Mouse (Mus musculus): ENCODE data around the gene Serpina5. TPM values are rescaled to one million over a fixed set of nuclear protein-coding genes. Genes with fewer than 3 reads are reported as not detected.

Gene Serpina5
- polyA plus RNA-seq (2012): not detected in 2 replicates

DNA sequence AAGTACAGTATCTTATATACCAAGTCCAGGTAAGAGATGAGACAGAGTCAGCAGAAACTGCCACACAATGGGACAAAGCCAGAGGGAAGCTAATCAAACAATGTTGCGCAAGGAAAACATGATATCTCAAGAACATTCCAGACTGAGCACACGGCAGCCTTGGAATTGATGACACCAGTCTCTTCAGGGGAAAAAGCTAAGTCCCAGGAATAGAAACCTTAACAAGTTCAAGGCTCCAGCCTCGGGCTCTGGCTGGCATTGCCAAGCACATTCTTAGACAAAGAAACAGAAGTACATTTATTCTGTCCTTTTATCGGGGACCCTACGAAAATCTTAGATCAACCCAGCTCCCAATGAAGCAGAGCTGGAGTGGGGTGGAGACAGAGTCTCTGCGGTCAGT lies at the start of gene Serpina5:
Gene Serpina5, plus strand, starts transcription at position 346 of the 400 bp plus-strand sequence.
- TF ChIP-seq GATA1 (IDR thresholded peaks at IDR 0.05; ENCODE audit: low read length): no peak

- no peak for TF ChIP-seq GATA1 (IDR thresholded peaks at IDR 0.05; ENCODE audit: low read length)
These were observed 46.9 kb upstream of the Serpina5 start for GRCm38 (mm10) chr12:104053995-104054394.

- TF ChIP-seq GATA1 (IDR thresholded peaks at IDR 0.05; ENCODE audit: low read length): no peak
These were observed 45.2 kb upstream of the Serpina5 start for GRCm38 (mm10) chr12:104055755-104056154.

GRCm38 (mm10) chr12:104057050-104057449 lies 43.9 kb upstream of the Serpina5 start:
- no peak for TF ChIP-seq GATA1 (IDR thresholded peaks at IDR 0.05; ENCODE audit: low read length)

- no peak for TF ChIP-seq GATA1 (IDR thresholded peaks at IDR 0.05; ENCODE audit: low read length)
These were observed 43.4 kb upstream of the Serpina5 start for GRCm38 (mm10) chr12:104057531-104057930.

DNA sequence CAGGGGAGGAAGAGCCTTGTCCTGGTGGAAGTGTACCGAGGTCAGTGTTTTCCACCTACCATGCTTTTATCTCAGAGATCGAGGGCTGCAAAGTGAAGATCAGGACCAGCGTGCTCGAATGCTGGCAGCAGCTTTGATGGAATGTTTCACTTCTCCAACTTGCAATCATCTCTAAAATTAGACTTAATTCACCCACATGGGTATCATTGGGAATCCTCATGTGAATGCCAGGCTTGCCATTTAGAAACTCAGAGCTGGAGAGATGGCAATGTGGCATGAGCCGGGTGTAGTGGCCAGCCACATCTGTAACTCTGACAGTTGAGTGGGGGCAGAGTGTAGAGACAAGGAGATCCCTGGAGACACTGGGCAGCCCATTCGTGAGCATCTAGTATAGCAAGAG lies 40.8 kb upstream of the Serpina5 start:
- TF ChIP-seq GATA1 (IDR thresholded peaks at IDR 0.05; ENCODE audit: low read length): no peak

DNA sequence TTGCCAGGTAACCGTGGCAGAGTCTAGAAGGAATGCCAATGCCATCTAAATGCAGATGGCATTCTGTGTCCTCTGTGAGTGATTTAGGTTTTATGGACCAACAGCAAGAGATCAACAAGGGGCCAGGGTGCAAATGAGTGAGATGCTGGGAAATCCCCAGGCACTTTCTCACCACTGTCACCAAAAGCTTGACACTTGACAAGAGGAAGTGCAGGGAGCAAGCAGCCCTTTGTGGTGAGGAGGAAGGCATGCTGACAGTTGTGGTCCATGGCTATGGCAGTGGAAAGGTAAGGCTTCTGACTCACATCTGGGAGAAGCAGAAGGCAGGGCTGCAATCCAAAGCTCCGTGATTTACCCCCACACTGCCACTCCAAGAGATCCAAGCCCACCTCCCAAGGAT lies 39.1 kb upstream of the Serpina5 start:
- TF ChIP-seq GATA1 (IDR thresholded peaks at IDR 0.05; ENCODE audit: low read length): no peak

DNA sequence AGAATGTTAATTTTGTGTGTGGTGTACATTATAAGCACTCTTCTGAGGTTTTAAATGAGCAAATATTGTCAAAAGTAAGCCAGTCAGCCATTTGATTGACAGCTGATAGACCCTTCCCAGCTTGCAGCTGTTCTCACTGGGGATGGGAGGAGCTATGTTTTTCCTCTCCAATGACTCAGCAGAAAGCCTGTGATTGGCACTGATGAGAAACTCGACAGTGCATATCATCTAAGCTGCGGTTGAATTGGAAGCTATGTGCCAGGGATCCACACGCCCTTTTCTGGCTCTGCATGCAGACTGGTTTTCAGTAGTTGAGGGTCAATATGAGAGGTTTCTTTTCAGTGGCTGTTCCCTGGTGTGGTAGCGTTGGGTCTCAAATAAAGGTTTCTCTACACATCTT lies 36.4 kb upstream of the Serpina5 start:
- TF ChIP-seq GATA1 (IDR thresholded peaks at IDR 0.05; ENCODE audit: low read length): no peak

- TF ChIP-seq GATA1 (IDR thresholded peaks at IDR 0.05; ENCODE audit: low read length): no peak
These were observed 35.9 kb upstream of the Serpina5 start for GRCm38 (mm10) chr12:104064996-104065395.

DNA sequence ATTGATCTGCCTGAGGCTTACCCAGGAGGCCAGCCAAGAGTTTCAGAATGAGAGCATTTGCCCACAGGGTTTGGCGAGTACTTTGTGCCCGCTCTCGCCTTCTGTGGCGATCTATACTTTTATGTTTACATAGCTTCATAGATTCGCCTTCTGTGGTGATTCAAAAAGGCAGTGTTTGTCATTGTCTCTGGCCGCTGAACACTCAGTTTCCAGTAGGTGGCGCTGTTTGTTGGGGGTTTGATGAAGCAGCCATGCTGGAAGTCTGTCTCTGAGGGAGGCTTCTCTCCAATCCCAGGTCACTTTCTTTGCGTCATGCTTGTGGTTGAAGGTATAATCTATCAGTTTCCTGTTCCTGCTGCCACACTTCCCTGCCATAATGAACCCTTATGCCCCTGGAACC lies 34.7 kb upstream of the Serpina5 start:
- TF ChIP-seq GATA1 (IDR thresholded peaks at IDR 0.05; ENCODE audit: low read length): no peak

GRCm38 (mm10) chr12:104067549-104067948 lies 33.4 kb upstream of the Serpina5 start:
- TF ChIP-seq GATA1 (IDR thresholded peaks at IDR 0.05; ENCODE audit: low read length): no peak

DNA sequence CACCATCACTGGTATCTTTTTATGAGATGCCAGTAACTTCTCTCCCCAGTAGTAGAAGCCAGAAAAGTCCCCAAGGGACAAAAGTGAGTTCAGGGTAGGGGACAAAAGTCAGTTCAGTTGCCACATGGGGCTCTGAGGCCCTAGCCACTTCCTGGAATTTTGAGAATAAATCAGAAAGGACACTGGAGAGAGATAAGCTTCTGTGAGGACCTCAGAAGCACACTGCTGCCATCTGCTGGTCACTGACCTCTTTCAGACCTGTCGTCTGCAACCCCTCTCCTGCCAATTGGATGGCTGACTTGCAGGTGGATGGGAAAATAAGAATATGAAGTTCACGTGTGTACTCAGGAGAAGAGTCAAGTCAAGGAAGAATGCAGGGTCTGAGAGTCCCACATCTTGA lies 31.3 kb upstream of the Serpina5 start:
- TF ChIP-seq GATA1 (IDR thresholded peaks at IDR 0.05; ENCODE audit: low read length): no peak

DNA sequence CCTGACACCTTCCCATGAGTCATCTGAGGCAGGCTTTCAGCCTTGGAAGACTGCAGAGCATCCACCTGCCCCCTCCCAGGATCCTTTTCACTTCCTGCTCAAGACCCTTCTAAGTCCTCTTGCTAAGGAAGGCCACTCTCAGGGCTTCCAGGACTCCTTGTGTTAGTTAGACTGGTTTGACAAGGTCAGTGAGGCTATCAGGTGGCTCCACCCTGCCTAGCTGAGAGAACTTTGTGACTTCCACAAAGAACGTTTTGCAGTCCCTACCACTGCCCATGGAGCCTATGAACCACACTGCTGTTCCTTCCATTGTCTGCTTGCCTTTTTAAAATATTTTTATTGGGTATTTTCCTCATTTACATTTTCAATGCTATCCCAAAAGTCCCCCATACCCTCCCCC lies 29.2 kb upstream of the Serpina5 start:
- no peak for TF ChIP-seq GATA1 (IDR thresholded peaks at IDR 0.05; ENCODE audit: low read length)

DNA sequence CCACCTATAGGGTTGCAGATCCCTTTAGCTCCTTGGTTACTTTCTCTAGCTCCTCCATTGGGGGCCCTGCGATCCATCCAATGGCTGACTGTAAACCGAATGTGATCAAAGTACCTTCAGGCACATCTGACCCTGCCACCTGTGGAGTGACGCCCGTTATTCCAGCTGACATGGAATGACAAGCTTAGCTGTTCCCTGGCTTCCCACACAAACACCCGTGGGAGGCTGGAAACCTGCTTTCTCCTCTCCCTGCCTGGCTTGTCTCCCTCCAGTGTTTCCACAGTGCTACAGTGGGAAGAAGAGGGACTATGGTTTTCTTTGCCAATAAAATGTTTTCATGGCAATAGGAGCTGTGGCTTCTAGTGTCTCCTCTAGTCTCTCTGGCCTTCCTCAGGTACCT lies 28.6 kb upstream of the Serpina5 start:
- no peak for TF ChIP-seq GATA1 (IDR thresholded peaks at IDR 0.05; ENCODE audit: low read length)

DNA sequence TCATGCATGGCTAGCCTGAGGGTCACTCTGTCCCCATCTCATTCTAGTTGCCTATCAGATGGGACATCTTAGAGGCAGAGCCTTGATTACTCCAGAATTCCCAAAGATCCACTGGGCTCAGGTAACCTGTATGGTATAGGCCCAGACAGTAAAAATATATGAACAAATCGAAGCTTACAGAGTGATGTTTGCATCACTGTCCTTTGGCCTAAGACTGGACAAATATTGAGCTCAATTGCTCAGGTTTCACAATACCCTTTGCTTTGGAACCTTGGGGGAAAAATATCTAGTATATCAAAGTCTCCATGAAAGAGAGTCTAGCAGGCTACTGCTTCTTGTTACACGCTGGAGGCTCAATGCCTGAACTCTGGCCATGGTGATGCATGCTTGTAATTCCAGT lies 10.8 kb upstream of the Serpina5 start:
- no peak for TF ChIP-seq GATA1 (IDR thresholded peaks at IDR 0.05; ENCODE audit: low read length)

- no peak for TF ChIP-seq GATA1 (IDR thresholded peaks at IDR 0.05; ENCODE audit: low read length)
These were observed 9.6 kb upstream of the Serpina5 start for GRCm38 (mm10) chr12:104091303-104091702.

DNA sequence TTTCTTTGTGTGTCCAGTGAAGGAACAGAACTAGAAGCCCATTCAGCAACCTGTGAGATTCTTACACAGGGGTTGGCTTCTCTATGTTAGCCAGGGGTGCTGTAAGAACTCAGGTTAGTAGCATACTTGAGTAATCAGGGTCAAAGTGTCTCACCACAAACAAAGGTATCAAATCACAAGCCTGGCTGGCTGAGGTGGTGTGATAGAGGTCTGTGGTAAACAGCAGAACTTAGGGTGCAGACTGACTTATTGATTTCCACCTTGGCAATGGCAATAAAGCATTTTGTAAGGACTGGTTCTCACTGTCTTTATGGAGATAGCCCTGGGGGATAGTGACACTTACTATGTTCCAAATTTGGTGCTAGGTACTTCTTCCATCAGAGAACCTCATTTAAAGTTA lies 4.9 kb downstream of the Serpina5 start:
- no peak for TF ChIP-seq GATA1 (IDR thresholded peaks at IDR 0.05; ENCODE audit: low read length)

- no peak for TF ChIP-seq GATA1 (IDR thresholded peaks at IDR 0.05; ENCODE audit: low read length)
These were observed 6.0 kb downstream of the Serpina5 start for GRCm38 (mm10) chr12:104106919-104107318.

All from G1E-ER4 (cell line).